Mouse (Mus musculus) cerebellum, postnatal 14 days (tissue): ENCODE measurements around the gene Scaf1.
"Not testable (repeated sequence)": the region's sequence is repeated elsewhere in the genome, so short reads cannot be mapped to it uniquely, and the experiment has no call there.

ENCODE experiments used
- DNase-seq, 2 experiments: peaks; one replicate each; pipeline ENCODE4 v3.0.0; 2021; ENCODE audit warnings: mixed read lengths in 2 of 2

Scaf1 gene

DNA sequence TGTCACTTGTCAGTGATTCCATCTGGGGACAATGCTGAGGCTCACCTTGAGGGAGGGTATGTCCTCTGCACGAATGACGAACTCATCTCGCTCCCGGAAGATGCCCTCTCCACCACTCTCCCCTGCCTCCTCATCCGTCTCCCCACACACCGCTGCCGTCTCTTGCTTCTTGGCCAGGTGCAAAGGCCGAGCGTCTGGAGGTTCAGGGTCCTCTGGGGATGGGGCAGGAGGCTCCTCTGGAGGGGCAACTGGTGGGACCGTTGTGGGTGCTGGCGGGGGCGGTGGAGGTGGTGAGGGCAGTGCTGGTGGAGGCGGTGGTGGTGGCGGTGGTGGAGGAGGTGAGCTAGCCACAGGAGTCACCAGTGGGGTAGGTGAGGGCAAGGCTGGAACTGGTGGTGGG lies 27.1 kb upstream of the Scaf1 start:
- DNase-seq, result no peak

- DNase-seq, result no peak
These were observed 24.7 kb upstream of the Scaf1 start for GRCm38 (mm10) chr7:45040851-45041250.

GRCm38 (mm10) chr7:45038411-45038810 lies 22.2 kb upstream of the Scaf1 start:
- DNase-seq, result no peak

- DNase-seq, result peak; percentile 66 to 82
These were observed 21.7 kb upstream of the Scaf1 start for GRCm38 (mm10) chr7:45037720-45038361.

GRCm38 (mm10) chr7:45036702-45037101 lies 20.5 kb upstream of the Scaf1 start:
- no peak for DNase-seq

- DNase-seq, result no peak
These were observed 19.5 kb upstream of the Scaf1 start for GRCm38 (mm10) chr7:45035631-45036030.

GRCm38 (mm10) chr7:45033722-45034359 lies 17.7 kb upstream of the Scaf1 start:
- no peak for DNase-seq

GRCm38 (mm10) chr7:45030857-45031256 lies 14.7 kb upstream of the Scaf1 start:
- no peak for DNase-seq

DNA sequence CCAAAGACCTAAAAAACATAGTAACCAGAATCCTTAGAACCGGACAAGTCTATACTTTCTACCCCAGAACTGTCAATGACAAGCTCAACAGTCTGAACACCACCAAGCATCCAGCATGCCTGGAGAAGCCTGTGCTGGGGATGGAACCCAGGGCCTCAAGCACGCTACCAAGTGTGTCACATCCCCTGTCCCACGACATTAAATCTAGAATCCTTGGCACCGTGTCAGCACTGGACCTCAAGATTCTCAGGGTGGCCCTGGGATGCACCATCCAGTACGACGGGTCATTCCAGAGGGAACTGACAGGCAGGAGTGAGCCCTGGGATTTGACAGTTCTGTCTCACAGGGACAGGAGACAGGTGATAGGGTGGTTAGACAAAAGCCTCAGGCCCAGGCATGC lies 13.8 kb upstream of the Scaf1 start:
- no peak for DNase-seq

- no peak for DNase-seq
These were observed 12.2 kb upstream of the Scaf1 start for GRCm38 (mm10) chr7:45028351-45028750.

- no peak for DNase-seq
These were observed 11.6 kb upstream of the Scaf1 start for GRCm38 (mm10) chr7:45027761-45028160.

- no peak for DNase-seq
These were observed 10.1 kb upstream of the Scaf1 start for GRCm38 (mm10) chr7:45026256-45026655.

DNA sequence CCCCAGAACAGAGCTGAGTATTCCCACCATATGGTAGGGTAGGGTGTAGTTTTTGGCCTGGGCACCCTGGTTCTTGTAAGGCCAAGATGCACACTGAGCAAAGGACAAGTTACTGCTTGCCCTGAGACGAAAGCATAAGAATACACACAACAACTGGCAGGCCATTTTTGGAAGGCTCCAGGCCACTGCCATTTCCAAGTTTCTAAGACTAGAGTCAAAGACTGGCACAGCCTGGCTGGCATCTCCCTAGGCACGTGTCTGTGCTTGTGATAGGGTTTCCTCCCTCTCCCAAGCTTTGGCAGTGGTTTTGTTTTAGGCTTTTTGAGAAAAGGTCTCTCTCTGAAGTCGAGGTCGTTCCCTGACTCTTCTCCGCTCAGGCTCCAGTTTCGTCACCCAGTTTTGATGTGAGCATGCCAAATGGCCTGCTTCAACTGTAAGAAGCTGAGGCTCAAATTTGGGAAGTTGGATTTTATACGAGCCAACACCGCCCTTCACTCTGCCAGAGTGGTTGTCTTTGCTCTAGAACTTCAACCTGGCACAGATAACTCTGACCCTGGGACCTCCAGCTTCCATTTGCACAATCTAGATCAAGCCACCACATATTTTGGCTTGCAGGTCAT lies 9.5 kb upstream of the Scaf1 start:
- no peak for DNase-seq

DNA sequence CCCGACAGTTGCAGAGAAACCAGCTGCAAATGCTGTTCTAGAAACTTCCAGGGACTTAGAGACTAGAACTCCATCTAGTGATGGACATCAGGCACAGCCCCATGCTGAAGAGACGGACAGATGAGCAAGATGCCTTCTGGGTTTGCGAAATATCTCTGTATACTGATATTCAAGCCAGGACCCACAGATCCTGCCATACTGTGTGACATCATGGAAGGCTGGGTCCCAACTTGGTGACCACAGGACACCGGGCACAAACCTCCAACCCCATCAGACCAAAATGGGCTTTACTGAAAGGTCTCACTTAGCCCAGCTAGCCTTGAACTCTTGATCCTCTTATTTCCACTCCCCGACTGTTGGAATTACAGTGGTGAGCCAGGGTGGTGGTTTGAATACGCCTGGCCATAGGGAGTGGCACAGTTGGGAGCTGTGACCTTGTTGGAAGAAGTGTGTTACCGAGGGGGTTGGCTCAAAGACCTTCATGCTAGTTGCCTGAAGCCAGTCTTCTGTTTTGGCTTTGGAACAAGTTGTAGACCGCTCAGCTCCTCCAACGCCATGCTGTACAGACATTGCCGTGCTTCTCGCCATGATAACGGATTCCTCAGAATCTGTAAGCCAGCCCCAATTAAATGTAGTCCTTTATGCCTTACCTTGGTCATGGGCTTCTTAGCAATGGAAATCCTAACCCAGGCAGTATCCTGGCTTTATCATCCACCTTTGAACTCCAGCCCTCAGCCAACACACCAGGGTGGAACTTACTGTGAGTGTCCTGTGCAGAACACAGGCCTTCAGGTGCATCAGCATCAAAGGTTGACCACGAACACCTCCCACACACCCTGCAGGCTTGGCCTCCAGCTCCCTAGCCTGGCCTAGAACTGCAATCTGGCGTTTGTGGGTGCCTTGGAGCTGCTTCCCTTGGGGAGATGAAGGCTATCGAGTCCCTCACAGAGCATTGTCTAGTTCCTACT lies 8.4 kb upstream of the Scaf1 start:
- no peak for DNase-seq

- DNase-seq, result not testable (repeated sequence)
These were observed 7.5 kb upstream of the Scaf1 start for GRCm38 (mm10) chr7:45023711-45024110.

GRCm38 (mm10) chr7:45020225-45020624 lies 4.1 kb upstream of the Scaf1 start:
- DNase-seq, result no peak

- DNase-seq, result no peak
These were observed 2.9 kb upstream of the Scaf1 start for GRCm38 (mm10) chr7:45019031-45019571.

DNA sequence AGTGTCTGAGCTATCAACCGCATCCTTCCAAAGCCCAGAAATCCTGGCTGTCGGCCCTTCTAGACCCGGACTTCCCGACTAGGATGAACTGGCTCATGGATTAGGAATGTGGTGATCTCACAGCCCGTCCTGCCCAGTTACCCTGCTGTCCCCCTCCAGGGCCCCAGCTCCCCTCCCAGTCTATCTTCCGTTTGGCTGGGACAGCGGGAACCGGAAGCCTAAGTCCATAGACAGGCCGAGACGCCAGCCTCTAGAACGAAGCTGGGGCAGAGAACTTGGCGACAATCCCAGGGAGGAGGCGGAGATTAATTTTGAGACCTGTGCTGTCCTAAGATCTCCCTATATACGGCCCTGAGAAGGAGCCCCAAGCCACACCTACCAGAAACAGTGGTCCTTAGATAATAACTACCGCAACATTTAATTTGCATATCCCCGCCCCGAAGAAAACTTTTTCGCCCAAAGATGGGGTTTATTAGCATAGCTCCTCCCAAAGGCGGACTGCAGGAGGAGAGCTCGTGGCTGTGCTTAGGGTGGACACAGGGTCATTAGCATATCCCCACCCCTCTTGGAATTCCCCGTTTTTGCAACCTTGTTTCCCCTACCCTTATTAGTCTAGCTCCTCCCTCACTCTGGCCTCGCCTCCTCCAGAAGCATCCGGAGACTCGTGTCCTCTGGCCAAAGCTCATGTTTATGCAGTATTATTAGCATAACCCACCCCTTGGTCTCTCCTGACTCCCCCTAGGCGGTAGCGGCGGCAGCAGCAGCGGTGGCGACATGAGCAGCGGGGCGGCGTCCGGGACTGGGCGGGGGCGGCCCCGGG lies 1.3 kb upstream of the Scaf1 start, which contains the start of gene Rras:
Rras (plus strand) TSS at position 720 of the 820 bp plus-strand sequence.
- peak; percentile 78 to 79 for DNase-seq

DNA sequence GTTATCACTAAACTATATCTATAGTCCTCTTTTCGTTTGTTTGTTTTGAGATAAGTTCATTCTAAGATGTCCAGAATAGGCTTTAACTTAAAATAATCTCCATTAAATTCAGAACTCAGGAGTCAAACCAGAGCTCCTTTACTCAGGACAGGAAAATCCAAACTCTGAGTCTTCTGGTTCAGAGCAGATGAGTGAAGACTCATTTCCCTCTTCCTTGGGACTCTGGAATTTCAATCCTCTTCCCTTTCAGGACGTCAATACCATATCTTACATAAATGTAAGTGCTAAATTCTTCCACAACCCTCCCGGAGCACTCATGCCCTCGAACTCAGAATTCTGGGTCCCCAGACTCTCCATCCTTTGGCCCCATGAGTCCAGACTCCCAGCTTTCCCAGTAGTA lies 598 bp upstream of the Scaf1 start:
- no peak for DNase-seq

DNA sequence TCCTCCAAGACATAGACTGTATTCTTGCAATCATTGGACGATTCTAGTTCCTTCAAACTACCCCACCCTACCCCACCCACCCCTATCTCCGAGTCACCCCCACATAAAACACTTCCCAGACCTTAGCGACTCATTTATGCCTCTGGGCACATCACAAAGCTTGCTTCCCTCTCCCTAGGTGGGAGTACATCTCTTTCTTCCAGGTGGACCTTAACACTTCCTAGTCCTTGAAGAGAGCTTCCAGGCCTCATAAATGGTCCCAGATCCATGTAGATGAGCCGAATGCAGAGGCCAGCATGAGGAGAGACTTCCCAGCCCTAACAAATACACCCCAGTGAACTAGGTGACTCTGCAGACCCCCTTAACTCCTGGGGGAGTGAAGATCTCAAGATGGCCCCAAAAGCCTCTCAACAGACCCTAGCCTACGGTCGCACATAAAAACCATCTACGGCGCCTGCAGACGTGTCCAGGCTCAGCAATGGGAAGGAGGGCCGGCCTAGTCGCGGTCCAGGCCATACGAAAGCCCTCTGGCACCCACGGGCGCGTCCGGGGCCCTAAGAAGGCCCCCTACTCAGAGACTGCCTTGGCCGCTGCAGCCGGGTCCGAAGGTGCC lies 713 bp downstream of the Scaf1 start:
- no peak for DNase-seq

GRCm38 (mm10) chr7:45014096-45014451 lies 2.1 kb downstream of the Scaf1 start:
- DNase-seq, result no peak
